Mouse (Mus musculus) left cerebral cortex, postnatal 4 days (tissue): ENCODE measurements around the gene Clp1. TPM values are rescaled to one million over a fixed set of nuclear protein-coding genes. Genes with fewer than 3 reads are reported as not detected.
A peak's percentile ranks its signal among the peaks of the same experiment; 100 is the strongest.

Experiments used
- DNase-seq: peaks from one replicate; pipeline ENCODE4 v3.0.0-alpha.2; 2022
- intact Hi-C: fragments of 180-260 bp; cut with DNase I; formaldehyde crosslinking; loops from one replicate; pipeline ENCODE4 v1.15.1; 2025
- total RNA-seq, 2 experiments: library from RNA; stranded (reverse); gene quantifications; 2 replicates each; pipeline ENCODE4 v1.2.3; 2021

Clp1 gene
- total RNA-seq, 2 experiments from 2014 or later: 8.3 to 9.3 TPM

- intact Hi-C loops: no loop called here
- DNase-seq: peak; percentile 80
These were observed 11.4 kb downstream of the Clp1 start for GRCm38 (mm10) chr2:84715562-84716361.

- peak; percentile 100 for DNase-seq
- intact Hi-C loops: no loop called here
These were observed 12.2 kb downstream of the Clp1 start, which contains the start of gene Zdhhc5 for GRCm38 (mm10) chr2:84714811-84715561. Zdhhc5 (minus strand) TSS chr2:84715180.

GRCm38 (mm10) chr2:84714422-84714810 lies 12.7 kb downstream of the Clp1 start:
- no peak for DNase-seq
- intact Hi-C loops: no loop called here

GRCm38 (mm10) chr2:84711898-84712297 lies 15.3 kb downstream of the Clp1 start:
- intact Hi-C loops: no loop called here

GRCm38 (mm10) chr2:84707523-84707922 lies 19.6 kb downstream of the Clp1 start:
- DNase-seq: no peak
- intact Hi-C loops: no loop called here

More at GRCm38 (mm10) chr2:84711898-84712297, 15.3 kb downstream of the Clp1 start:
- no peak for DNase-seq

GRCm38 (mm10) chr2:84705295-84705694 lies 21.9 kb downstream of the Clp1 start:
- no peak for DNase-seq
- intact Hi-C loops: no loop called here

GRCm38 (mm10) chr2:84704329-84704728 lies 22.8 kb downstream of the Clp1 start:
- intact Hi-C loops: no loop called here

GRCm38 (mm10) chr2:84703497-84703896 lies 23.7 kb downstream of the Clp1 start:
- no peak for DNase-seq
- intact Hi-C loops: no loop called here

More at GRCm38 (mm10) chr2:84704329-84704728, 22.8 kb downstream of the Clp1 start:
- no peak for DNase-seq

GRCm38 (mm10) chr2:84695007-84695695 lies 32.0 kb downstream of the Clp1 start:
- intact Hi-C loops: loop anchor here (10.0 kb wide), 1 partner anchor 90 kb away; no protein-coding TSS in a partner anchor
- DNase-seq: no peak

- DNase-seq: no peak
- intact Hi-C loops: loop anchor here (10.0 kb wide), 1 partner anchor 85 kb away; no protein-coding TSS in a partner anchor
These were observed 37.1 kb downstream of the Clp1 start for GRCm38 (mm10) chr2:84690050-84690449.

GRCm38 (mm10) chr2:84688080-84688844 lies 38.9 kb downstream of the Clp1 start:
- intact Hi-C loops: no loop called here
- DNase-seq: no peak

GRCm38 (mm10) chr2:84682605-84683183 lies 44.5 kb downstream of the Clp1 start:
- DNase-seq: no peak
- intact Hi-C loops: no loop called here

GRCm38 (mm10) chr2:84679016-84679415 lies 48.1 kb downstream of the Clp1 start, which contains the start of gene Tmx2:
Tmx2 (minus strand) TSS chr2:84679140.
- DNase-seq: no peak
- intact Hi-C loops: no loop called here

GRCm38 (mm10) chr2:84677968-84678880 lies 48.9 kb downstream of the Clp1 start, which contains the start of the genes Gm28635 and Med19:
Gm28635 (minus strand) TSS chr2:84678041.
Med19 (plus strand) TSS chr2:84678402.
- DNase-seq: peak; percentile 90
- intact Hi-C loops: no loop called here

GRCm38 (mm10) chr2:84677270-84677967 lies 49.7 kb downstream of the Clp1 start:
- intact Hi-C loops: no loop called here

More at GRCm38 (mm10) chr2:84677270-84677967, 49.7 kb downstream of the Clp1 start:
- DNase-seq: no peak
